Mouse (Mus musculus) retina, postnatal 1 day (tissue): ENCODE data around the gene Tmem56.

ENCODE experiments used
- DNase-seq: peaks from one replicate; pipeline ENCODE4 v3.0.0-alpha.2; 2012

Tmem56 gene

GRCm38 (mm10) chr3:121277009-121277408 is 5.9 kb downstream of the Tmem56 start:
- DNase-seq = no peak

GRCm38 (mm10) chr3:121274010-121274409 is 8.9 kb downstream of the Tmem56 start:
- no peak for DNase-seq

- DNase-seq = no peak
Measured at GRCm38 (mm10) chr3:121272577-121272976, 10.3 kb downstream of the Tmem56 start.

- DNase-seq = no peak
Measured at GRCm38 (mm10) chr3:121267283-121267682, 15.6 kb downstream of the Tmem56 start.

GRCm38 (mm10) chr3:121264242-121264641 is 18.7 kb downstream of the Tmem56 start:
- DNase-seq = no peak

- peak; percentile 58 for DNase-seq
Measured at GRCm38 (mm10) chr3:121263205-121263548, 19.7 kb downstream of the Tmem56 start.

GRCm38 (mm10) chr3:121262521-121263204 is 20.2 kb downstream of the Tmem56 start:
- peak; percentile 83 for DNase-seq

- no peak for DNase-seq
Measured at GRCm38 (mm10) chr3:121261939-121262520, 20.9 kb downstream of the Tmem56 start.

- no peak for DNase-seq
Measured at GRCm38 (mm10) chr3:121261251-121261650, 21.6 kb downstream of the Tmem56 start.

- no peak for DNase-seq
Measured at GRCm38 (mm10) chr3:121260831-121261230, 22.1 kb downstream of the Tmem56 start.

GRCm38 (mm10) chr3:121260041-121260440 is 22.9 kb downstream of the Tmem56 start:
- DNase-seq = no peak

- DNase-seq = no peak
Measured at GRCm38 (mm10) chr3:121258521-121259478, 24.1 kb downstream of the Tmem56 start.

- DNase-seq = no peak
Measured at GRCm38 (mm10) chr3:121257418-121257817, 25.5 kb downstream of the Tmem56 start.

GRCm38 (mm10) chr3:121256131-121256530 is 26.8 kb downstream of the Tmem56 start:
- no peak for DNase-seq

GRCm38 (mm10) chr3:121255501-121255900 is 27.4 kb downstream of the Tmem56 start:
- DNase-seq = no peak

- no peak for DNase-seq
Measured at GRCm38 (mm10) chr3:121250576-121251433, 32.1 kb downstream of the Tmem56 start.

- no peak for DNase-seq
Measured at GRCm38 (mm10) chr3:121250048-121250447, 32.9 kb downstream of the Tmem56 start.

- no peak for DNase-seq
Measured at GRCm38 (mm10) chr3:121242941-121243340, 40.0 kb downstream of the Tmem56 start.

- DNase-seq = no peak
Measured at GRCm38 (mm10) chr3:121242111-121242936, 40.6 kb downstream of the Tmem56 start.

GRCm38 (mm10) chr3:121240362-121241040 is 42.4 kb downstream of the Tmem56 start:
- DNase-seq = peak; percentile 81

- DNase-seq = peak; percentile 77
Measured at GRCm38 (mm10) chr3:121239096-121239495, 43.8 kb downstream of the Tmem56 start.
